Mouse (Mus musculus) megakaryocyte, adult 5-6 weeks (primary cell): Measurements from ENCODE around the gene Filip1. TPM values are rescaled to one million over a fixed set of nuclear protein-coding genes. Genes with fewer than 3 reads are reported as not detected.

ENCODE experiments used
- ATAC-seq: 2 replicates; pipeline ENCODE4 v1.8.0; 2016; ENCODE audit warnings: mild to moderate bottlenecking, inconsistent platforms; ENCODE audit not compliant: poor library complexity, severe bottlenecking
- total RNA-seq, 2 experiments: library from RNA; stranded (forward) in 1 of 2; stranded (reverse) in 1 of 2; fragments of 153-499, 151-499 nt in 1 of 2; fragments of 221-1000, 200-1000 nt in 1 of 2; gene quantifications; 2 replicates each; pipeline versions ENCODE4 v1.2.3 to v1.2.4; 2015 to 2017

The Filip1 gene
- total RNA-seq, 2 experiments from 2014 or later = 0.07 to 0.11 TPM

DNA sequence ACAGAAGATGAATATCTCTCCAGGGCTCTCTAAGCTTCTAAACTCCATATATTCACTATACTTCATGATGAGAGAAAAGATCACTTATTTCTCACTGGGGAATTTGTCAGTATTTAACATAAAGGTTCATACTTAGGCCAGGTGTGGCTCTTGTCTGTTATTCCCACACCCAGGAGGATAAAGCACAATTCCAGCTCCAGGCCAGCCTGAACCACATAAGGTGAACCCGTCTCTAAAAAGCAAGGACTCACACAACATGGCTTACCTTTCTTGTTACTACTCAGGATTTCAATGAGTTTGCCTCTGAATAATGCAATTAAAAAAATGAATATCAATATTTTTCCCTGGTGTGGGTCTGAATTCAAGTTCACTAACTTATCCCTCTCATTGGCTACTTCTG is 23.6 kb downstream of the Filip1 start:
- no peak for ATAC-seq

DNA sequence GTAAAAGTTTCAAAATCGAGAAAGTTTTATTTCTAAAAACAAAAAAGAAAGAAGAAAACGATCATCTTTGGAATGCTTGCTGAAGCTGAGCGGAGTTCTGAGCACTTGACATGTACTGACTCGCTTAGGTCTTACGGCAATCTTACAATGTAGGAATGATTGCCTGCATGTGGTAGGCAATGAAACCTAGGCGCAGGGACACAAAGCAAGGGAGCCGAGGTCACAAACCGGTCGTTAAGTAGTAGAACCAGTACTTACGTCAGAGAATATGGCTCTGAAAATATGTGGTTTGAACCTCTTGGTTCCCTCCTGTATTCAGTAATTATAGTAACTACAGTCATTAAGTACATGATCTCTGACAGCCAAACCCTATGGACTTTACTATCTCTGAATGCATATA is 29.4 kb downstream of the Filip1 start:
- no peak for ATAC-seq

DNA sequence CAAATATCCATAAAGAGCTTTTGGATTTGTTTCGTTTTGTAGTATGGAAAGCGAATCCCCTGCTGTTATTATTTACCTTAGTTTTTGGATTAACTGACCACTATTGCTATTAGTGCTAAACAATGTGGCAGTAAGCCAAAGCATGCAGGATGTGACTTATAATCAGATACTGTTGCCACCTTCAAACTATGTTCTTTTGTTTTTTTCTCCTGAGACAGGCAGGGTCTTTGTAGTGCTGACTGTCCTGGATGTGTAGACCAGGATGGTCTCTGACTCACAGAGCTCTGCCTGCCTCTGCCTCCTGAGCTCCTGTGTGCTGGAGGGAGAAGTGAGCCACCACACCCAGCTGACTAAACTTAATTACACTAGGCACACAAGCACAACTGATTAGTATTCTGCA is 33.4 kb downstream of the Filip1 start:
- ATAC-seq = no peak

DNA sequence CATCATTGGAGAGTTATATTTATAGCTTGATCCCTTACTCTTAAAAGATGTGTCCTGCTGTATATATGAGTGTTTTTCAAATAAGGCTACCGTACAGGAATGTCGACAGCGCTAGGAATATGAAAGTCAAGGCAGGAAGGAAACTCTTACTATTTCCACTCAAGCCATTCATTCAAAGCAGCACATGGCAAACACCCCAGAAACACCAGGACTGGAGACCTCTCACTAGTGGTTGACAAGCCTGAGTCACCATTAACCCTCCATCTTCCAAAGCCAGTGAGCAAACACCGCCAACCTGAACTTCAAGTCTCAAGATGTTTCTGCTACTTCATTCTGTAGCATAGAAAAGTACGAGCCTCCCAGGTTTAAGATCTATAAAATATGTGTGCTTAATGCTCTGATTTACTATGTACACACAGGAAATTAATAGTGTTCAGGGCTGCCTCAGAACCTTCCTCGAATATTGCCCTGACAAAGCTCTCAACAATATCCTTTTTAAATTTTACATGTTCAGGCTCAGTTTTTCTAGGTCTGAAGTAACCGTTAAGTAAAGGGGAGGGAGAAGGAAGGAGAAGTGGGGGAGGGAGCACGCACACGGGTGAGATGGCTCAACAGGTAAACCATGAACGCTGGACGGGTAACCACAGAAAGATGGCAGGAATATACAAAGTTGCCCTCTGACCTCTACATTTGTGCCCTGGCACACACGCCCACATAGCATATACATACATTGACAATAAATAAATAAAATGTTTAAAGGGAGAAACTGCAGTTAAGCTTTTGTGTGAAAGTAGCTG is 34.2 kb downstream of the Filip1 start:
- ATAC-seq = peak; percentile 82

DNA sequence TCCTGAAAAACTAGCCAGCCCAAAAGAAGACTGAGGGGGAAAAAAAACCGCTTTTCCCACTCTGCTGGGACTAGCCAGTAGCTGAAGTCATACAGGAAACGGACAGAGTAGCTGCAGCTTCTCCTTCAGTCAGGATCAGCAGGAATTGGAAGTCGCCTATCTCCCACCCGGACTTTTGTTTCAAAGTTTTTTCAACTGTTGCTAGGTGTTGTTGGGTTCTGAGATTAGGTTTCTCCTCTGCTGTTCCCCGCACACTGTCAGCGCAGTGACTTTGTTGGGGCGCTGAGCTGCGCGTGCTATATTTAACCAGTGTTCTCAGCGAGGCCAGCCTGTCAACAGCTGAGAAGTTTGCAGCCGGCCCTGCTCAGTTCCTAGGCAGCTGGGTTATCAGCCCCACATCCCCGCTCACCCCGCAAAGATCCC is 35.1 kb downstream of the Filip1 start:
- peak; percentile 59 for ATAC-seq

DNA sequence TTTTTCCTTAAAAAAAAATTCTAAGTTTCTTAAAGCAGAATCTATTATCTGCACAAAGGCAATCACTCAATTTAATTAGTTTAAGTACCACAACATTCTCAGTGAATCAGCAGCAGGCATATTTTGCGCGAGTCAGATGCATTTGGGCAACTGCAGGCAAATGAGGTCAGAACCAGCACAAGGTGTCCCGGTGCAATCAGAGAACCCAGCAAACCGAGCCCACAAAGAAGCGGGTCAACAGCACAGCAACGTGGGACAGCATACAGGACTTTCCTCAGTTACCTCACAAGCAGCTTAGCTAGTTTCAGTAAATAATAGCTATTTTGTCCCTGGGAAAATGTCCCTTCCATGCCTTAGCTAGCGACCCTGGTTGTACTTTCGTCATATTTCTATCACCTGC is 35.9 kb downstream of the Filip1 start:
- ATAC-seq = no peak

DNA sequence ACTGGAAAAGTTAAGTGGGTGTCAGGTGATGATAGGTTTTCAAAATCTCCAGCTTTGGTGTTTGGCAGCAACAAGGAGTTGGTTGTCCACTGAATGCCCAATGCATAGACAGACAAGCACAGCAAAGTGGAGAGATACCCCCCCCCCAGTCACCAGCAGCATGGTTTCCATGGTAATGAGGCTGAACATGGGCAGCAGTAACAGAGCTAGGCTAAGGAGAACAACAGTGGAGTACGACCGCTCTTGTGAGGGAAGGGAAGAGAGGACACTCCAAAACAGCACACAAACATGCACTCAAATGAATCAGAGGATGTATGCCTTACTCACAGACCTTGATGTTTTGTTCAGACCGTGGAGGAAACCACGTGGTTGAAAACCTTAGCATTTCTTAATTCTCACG is 37.5 kb downstream of the Filip1 start:
- no peak for ATAC-seq

DNA sequence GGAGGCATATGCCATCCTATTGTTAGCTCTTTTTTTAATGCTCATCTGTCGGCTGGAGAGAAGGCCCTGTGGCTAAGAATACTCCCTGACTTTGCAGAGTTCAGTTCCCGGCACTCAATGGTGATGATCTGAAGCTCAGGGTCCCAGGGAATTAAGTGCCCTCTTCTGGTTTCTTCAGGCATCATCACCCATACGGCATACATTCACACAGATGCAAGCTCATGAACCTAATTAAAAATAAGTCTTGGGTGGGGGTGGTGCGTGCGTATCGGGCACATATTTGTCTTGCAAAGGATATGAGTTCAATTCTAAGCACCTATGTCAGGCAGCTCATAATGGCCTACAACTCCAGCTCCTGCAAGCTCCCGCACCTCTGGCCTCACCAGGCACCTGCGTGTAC is 39.1 kb downstream of the Filip1 start:
- no peak for ATAC-seq

DNA sequence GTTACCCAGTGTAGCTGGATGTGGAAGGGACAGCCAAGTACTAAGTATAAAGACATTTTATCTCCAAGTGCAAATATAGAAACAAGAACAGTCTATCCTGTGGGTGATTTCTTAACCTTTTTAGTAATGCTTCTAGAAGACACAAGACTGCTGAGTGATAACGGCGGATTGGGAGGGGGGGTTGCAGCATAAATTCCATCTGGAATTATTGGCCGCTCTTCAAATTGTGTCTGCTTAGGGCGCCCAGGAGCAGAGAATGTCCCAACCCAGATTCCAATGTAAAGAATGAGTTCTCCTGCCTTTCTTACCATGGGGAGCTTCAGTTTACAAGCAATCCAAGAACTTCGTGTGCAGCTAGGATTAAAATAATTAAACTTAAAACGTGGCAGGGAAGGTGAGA is 39.9 kb downstream of the Filip1 start:
- no peak for ATAC-seq

DNA sequence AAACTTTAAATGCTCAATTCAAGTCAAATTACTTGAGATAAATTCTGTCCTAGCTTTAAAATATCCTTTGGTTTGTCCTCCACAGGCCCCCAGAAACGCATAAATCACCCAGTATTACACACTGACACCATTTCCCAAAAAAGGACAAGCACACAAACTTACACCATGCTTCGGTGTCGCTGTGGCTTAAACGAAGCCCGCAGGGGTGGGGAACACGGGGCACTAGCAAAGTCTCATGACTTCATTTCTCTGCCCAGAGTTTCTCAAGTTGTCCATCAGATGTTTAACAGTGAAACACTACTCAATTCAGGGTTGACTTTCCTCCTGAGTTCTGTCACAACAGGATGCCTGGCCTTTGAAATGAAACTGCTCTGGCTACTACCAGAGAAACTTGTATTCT is 41.0 kb downstream of the Filip1 start:
- peak; percentile 43; the same call in 1 of the 2 replicates for ATAC-seq

DNA sequence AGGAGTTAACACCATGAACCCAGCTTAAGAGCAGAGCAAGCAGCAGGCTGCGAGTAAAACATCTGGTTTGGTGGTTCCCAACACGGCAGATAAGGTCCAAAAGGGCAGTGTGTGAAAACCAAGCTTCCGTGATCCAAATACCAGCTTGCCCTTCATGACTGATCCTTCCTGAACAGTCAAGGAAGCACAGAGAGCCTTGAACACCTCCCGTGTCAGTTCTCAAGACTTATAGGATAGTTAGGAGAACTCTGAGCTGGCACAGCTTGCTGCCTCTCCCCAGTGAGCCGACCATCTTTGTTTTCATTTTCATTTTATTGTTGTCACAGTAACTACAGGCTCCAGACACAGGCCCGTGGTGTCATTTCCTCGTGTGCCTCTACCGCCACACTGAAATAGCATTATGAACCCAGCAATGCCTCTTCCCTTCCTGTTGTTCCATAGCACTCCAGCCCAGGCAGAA is 42.0 kb downstream of the Filip1 start:
- peak; percentile 77 for ATAC-seq

DNA sequence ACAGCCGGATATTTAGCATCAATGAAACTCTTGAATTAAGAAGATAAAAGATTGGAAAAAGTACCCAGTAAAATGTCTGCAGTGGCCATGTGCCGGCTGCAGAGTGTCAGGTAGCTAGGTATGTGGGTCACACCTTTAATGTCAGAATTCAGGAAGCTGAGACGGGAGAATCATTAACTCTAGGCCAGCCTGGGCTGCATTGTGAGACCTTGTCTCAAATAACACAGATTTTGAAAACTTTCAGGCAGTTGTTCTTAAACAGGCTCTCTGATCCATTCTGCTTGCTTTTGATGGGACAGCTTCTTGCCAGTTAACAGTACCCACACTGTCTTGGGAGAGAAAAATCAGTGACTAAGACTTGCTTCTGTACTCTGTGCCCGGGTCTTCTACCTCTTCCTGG is 43.1 kb downstream of the Filip1 start:
- no peak for ATAC-seq

DNA sequence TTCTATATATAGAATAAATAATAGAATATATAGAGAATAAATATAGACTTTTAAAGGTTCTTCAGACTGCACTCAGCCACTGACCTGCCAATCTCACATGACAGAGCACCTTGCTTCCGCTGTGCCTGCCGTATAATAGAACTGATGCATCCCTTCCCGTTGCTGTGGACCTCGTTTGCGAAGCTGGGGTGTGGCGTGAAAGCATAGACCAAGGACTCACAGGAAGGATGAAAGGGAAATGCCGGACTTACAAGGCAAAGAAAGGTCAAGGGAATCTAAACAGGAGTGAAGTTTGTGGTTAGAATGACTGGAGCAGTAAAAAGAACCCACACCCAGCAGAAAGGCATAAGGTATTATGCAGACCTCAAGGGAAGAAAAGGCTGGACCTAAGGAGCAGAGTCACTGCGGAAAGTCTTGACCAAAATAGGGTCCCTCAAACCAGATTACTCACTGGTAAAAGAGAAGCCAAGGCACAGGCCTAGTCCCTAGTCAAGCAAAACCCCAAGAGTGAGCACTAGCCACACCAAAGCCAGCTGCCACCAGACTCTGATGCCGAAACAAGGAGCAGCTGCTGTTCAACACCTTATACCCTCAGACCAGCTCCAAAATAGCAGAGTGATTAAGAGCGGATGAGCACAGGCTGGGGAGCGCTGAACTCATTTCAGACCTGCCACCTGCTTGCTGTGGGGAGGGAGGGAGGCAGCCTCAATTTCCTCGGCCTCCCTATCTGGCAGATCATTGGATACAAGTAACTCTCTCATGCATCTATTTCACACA is 45.8 kb downstream of the Filip1 start:
- ATAC-seq = no peak

DNA sequence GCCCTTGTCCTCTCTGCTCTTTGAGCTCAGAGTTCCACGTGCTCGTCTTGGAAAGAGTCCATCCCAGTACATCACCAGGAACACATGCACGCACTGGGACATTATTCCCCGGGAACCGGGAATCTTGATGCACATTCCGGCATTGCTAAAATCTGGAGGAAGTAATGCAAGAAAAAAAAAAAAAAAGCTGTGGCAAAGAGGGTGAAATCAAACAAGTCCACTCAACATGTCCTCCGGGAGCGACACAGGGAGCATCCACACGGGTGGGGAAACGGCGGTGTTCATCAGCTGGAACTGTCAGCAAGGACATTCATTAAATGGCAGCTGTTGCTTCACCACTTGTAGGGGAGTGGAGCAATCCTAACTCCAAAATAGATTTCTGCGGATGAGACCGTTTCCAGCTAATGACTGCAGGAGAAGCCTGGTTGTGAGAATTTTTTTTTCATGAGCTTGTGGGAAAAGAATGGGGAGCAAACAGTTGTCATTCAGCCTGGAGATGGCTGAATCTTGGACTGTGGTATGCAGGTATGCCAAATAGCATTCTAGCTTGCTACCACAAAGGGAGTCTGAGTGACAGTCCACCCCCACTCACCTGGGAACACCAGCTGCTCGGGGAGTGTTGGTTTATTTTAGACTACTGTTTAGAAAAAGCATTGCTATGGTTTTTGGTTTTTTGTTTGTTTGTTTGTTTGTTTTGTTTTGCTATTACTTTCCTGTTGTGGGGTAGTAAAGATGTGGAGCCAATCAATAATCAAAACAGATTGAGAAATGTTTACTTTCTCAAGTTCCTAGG is 46.9 kb downstream of the Filip1 start:
- no peak for ATAC-seq

DNA sequence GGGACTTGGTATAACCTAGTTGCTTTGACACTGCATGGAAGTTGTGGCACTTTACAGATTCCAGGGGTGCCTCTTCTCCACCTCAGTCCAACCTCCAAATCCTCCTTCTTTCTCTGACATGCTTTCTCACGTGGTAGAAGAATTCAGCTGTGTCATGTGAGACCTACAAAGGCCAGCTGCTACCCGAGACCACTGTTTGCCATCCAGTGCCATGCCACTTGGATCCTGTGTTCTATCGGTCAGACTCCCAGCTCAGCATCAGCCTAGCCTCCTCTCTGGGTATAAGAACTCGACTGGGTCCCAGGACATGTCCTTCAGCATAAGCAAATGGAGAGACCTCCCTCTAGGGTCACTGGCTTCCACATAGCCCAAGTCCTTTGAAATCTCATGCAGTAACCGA is 47.6 kb downstream of the Filip1 start:
- no peak for ATAC-seq

DNA sequence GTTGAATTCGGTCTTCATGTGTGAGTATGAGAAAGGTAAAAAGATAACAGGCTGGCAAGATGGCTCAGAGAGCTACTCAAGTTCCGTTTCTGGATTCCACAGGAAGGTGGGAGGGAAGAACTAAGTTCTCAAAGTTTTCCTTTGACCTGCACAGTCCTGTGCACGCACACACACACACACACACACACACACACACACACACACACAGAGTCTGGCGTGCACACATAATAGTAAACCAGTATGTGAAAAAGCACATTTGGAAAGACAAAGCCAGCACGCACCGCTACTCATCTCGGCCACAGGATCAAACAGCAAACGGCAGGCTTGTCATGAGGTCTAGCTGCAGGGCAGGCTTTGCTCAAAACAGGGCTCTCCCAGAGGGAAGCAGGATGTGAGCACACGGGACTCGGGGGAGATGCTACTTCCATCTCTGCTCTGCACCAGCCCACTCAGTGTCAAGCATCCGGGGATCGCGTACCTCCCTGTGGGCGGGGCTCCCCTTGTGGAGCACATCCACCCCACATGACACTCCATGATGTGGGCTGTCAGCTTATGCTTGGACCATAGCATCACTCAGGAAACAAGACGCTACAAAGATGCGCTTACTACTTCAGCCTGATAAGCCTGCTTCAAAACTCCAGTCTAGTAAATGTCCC is 50.9 kb downstream of the Filip1 start:
- ATAC-seq = peak; percentile 16; the same call in 1 of the 2 replicates

DNA sequence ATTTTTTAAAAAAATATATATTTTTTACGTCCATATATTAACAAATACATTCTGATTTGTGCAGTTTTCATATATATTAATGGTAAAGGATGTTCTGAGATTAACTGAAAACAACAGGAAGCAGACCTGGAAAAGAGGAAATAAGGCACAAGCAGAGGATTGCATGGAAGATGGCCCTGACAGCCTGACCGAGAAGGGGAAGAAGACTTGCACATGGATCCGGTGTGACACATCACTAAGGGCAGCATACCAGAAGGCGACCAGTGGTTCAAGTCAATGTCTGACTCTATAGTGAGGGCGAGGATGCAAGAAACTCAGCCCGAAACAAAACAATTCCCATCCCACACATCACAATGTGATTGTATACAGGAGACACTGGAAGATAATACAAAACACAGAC is 52.2 kb downstream of the Filip1 start:
- peak; percentile 96 for ATAC-seq

DNA sequence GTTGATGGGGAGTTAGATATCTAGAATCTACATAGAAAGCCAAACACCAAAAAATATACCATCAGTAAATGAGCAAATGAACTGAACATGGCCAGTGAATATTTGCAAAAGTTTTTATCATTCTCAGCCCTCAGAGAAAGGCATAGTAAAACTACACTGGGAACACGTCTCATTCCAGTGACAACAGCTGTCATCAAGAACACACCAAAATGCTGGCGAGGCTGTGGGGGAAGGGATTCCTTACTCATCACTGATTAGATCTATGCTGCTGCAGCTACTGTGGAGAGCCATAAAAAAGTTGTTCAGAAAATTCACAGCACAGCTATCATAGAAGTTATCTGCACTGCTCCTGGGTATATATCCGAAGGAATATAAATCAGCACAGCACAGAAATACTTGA is 54.3 kb downstream of the Filip1 start:
- no peak for ATAC-seq

DNA sequence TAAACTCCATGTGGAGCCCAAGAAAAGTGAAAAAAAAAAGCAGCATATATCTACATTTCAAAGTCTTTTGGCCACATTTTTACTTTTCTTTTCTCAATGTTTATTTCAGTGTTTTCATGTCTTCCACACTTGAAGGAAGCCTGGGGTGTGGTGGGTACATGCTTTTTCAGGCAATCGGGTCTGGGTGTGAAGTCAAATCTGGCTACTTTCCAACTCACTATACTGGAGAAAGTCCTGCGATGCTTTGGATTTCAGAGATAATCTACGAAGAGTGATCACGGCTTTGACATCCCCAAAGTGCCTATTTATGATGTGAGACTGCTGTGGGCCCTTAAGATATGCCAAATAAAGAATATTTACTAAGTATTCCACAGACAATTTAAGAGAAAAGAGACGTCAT is 57.7 kb downstream of the Filip1 start:
- ATAC-seq = no peak

DNA sequence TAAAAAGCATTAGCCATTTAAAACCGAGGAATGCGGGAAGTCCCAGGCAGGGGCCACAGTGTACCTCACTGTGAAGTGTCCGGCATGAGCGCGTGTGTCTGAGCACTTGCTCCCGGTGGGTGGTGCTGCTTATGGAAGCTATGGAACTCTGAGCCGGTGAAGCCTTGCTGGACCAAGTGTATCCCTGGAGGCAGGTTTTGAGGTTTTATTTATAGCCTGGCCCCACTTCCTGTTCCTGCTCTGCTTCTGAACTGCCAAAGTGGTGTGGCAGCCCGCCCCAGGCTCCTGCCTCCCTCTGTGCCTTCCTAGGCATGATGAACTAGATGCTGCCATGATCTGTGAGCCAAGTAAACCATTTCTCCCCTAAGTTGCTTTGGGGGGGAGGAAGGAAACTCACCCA is 60.7 kb downstream of the Filip1 start:
- ATAC-seq = peak; percentile 75

DNA sequence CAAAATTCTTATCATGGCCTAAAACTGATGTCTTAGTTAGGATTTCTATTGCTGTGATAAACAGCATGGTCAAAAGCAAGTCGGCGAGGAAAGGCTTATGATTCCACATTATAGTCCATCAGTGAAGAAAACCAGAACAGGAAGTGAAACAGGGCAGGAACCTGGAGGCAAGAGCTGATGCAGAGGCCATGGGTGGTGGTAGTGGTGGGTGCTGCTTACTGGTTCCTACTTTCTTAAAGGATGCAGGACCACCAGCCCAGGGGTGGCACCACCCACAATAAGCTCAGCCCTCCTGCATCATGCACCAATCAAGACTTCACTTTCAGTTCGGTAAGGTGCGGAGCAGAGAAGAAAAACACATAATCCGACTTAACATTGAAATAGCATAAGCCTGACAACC is 61.3 kb downstream of the Filip1 start:
- ATAC-seq = peak; percentile 82
